Mouse (Mus musculus) cerebellum, adult 2 months (tissue): Measurements from ENCODE around the gene Cacna1i.

ENCODE experiments used
- CTCF ChIP-seq: fragments of 200-500 bp; IDR thresholded peaks from 2 replicates; pipeline ENCODE4 v1.5.1; 2011; ENCODE audit warnings: low read depth, mild to moderate bottlenecking, control low read depth, low read length, moderate library complexity, borderline replicate concordance; ENCODE audit not compliant: insufficient read depth
- POLR2A ChIP-seq: fragments of 200-500 bp; IDR thresholded peaks from 2 replicates; pipeline ENCODE4 v1.6.1; 2011; ENCODE audit warnings: low read length, control low read depth, borderline replicate concordance; ENCODE audit not compliant: insufficient read depth

GRCm38 (mm10) chr15:80413988-80414721 is 127.1 kb downstream of the Cacna1i start:
- no peak for TF ChIP-seq CTCF
- TF ChIP-seq POLR2A, result no peak
